Mouse (Mus musculus) cerebellum, adult 2 months (tissue): ENCODE results near the gene Itga4. TPM values are rescaled to one million over a fixed set of nuclear protein-coding genes. Genes with fewer than 3 reads are reported as not detected.
A peak's percentile ranks its signal among the peaks of the same experiment; 100 is the strongest.

ENCODE experiments used
- DNase-seq, 2 experiments: peaks; one replicate each; pipeline ENCODE4 v3.0.0; 2021
- H3K27ac ChIP-seq: fragments of 200-500 bp; 2 replicates; pipeline ENCODE4 v1.5.1; 2012; ENCODE audit warnings: low read length, control low read depth, inconsistent platforms; ENCODE audit not compliant: insufficient read depth
- H3K27me3 ChIP-seq: fragments of 200-500 bp; 2 replicates; pipeline ENCODE4 v1.6.1; 2012; ENCODE audit warnings: inconsistent platforms, mild to moderate bottlenecking, low read length, moderate library complexity; ENCODE audit not compliant: control insufficient read depth, insufficient read depth
- H3K4me1 ChIP-seq: fragments of 200-500 bp; 2 replicates; pipeline ENCODE4 v1.6.1; 2011; ENCODE audit warnings: low read length; ENCODE audit not compliant: control insufficient read depth, insufficient read depth
- H3K4me3 ChIP-seq: fragments of 200-500 bp; replicated peaks from 2 replicates; pipeline ENCODE3; 2011; ENCODE audit warnings: mild to moderate bottlenecking, low read depth, low read length, control low read depth; ENCODE audit not compliant: insufficient read depth
- CTCF ChIP-seq: fragments of 200-500 bp; IDR thresholded peaks from 2 replicates; pipeline ENCODE4 v1.5.1; 2011; ENCODE audit warnings: low read depth, mild to moderate bottlenecking, control low read depth, low read length, moderate library complexity, borderline replicate concordance; ENCODE audit not compliant: insufficient read depth
- POLR2A ChIP-seq: fragments of 200-500 bp; IDR thresholded peaks from 2 replicates; pipeline ENCODE4 v1.6.1; 2011; ENCODE audit warnings: low read length, control low read depth, borderline replicate concordance; ENCODE audit not compliant: insufficient read depth
- WGBS: fragments of 180-500 bp; shearing (Covaris S2); methylation state at CpG from one replicate; pipeline ENCODE4 v1.1.7; 2018; 5-methylcytosine and 5-hydroxymethylcytosine counted together
- polyA plus RNA-seq: library from polyadenylated mRNA; depleted of rRNA; stranded (reverse); fragments of >200 nt; gene quantifications from 2 replicates; pipeline ENCODE4 v1.2.3, GENCODE M21; 2012

Itga4 gene
- polyA plus RNA-seq, 1 experiment = 1.7 TPM

GRCm38 (mm10) chr2:79307549-79307948 lies 52.3 kb downstream of the Itga4 start:
- Histone ChIP-seq H3K4me3 (no peak overlapping the region), H3K4me1 (peaks cover 3% of the 10 kb centered on the region; the same call in 1 of the 2 replicates), H3K27me3 (no peaks in the 10 kb centered on the region), H3K27ac (no peak overlapping the region)
- WGBS = 34% methylated on average over 4 of the region's 4 CpGs
- DNase-seq = peak in 1 of 2 experiments; percentile 22
- TF ChIP-seq CTCF (no peak), POLR2A (no peak)

- Histone ChIP-seq H3K27ac (peak overlapping the region; percentile 65), H3K4me3 (peak overlapping the region; percentile 45), H3K27me3 (no peaks in the 10 kb centered on the region), H3K4me1 (peaks cover 3% of the 10 kb centered on the region; the same call in 1 of the 2 replicates)
- TF ChIP-seq CTCF (no peak), POLR2A (no peak)
- peak; percentile 73 to 89 for DNase-seq
- 18% methylated on average over 13 of the region's 13 CpGs for WGBS
These were observed 54.4 kb downstream of the Itga4 start for GRCm38 (mm10) chr2:79309454-79310118.

GRCm38 (mm10) chr2:79312499-79312898 lies 57.3 kb downstream of the Itga4 start:
- no peaks in the 10 kb centered on the region for H3K27me3 ChIP-seq
- DNase-seq = peak in 1 of 2 experiments; percentile 4
- H3K27ac ChIP-seq = no peak overlapping the region
- no peak overlapping the region for H3K4me3 ChIP-seq
- TF ChIP-seq CTCF = no peak
- TF ChIP-seq POLR2A = no peak
- peaks cover 3% of the 10 kb centered on the region; the same call in 1 of the 2 replicates for H3K4me1 ChIP-seq
- 63% methylated on average over 4 of the region's 4 CpGs for WGBS

DNA sequence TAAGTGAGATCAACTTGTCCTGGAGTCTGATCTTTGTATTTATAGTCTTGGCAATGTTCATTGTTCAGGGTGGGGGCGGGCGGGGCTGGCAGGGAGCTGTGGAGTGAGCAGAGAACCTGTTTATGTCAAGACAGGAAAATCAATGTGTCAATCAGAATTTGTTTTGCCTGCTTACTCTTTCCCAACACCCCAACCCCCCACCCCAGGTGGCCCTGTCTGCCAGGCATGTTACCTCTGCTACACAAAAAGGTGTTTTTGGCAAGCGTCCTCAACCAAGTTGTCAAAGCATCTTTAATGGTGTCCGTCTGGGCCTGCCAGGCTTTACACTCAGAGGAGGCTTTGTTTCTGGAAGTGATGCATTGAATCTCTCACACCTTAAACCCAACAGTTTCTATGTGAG lies 59.9 kb downstream of the Itga4 start:
- no peak for DNase-seq
- H3K27me3 ChIP-seq = no peaks in the 10 kb centered on the region
- H3K4me1 ChIP-seq = no peaks in the 10 kb centered on the region; the same call in 1 of the 2 replicates
- no peak overlapping the region for H3K4me3 ChIP-seq
- H3K27ac ChIP-seq = no peak overlapping the region
- WGBS = 80% methylated on average over 4 of the region's 4 CpGs
- TF ChIP-seq CTCF (no peak), POLR2A (no peak)

- TF ChIP-seq POLR2A (no peak), CTCF (no peak)
- no peak overlapping the region for H3K27ac ChIP-seq
- H3K4me1 ChIP-seq = no peaks in the 10 kb centered on the region
- DNase-seq = no peak
- no peak overlapping the region for H3K4me3 ChIP-seq
- WGBS = 65% methylated on average over 9 of the region's 9 CpGs
- H3K27me3 ChIP-seq = no peaks in the 10 kb centered on the region
These were observed 61.1 kb downstream of the Itga4 start for GRCm38 (mm10) chr2:79316182-79316880.

DNA sequence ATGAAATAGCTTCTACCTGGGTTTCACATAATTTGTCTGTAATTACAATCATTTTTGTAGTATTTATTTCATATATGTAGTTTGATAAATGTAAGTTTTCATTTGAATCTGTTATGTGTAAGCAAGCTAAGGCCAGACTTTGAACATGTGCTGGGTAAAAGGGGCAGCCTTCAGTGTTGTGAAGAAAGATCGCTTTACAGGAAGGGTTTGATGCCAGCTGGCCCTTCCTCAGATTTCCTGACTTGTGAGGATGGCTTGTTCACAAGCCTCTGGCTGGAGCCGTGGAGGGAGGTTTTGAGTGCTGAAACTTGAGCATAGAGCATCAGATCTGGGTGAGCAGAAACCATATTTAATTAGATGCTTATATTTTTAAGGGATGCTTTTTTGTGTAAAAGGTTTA lies 72.9 kb downstream of the Itga4 start:
- no peak for TF ChIP-seq CTCF
- no peak for TF ChIP-seq POLR2A
- no peaks in the 10 kb centered on the region for H3K4me1 ChIP-seq
- no peak overlapping the region for H3K27ac ChIP-seq
- no peak overlapping the region for H3K4me3 ChIP-seq
- H3K27me3 ChIP-seq = no peaks in the 10 kb centered on the region
- 11% methylated on average over 2 of the region's 2 CpGs for WGBS
- no peak for DNase-seq

DNA sequence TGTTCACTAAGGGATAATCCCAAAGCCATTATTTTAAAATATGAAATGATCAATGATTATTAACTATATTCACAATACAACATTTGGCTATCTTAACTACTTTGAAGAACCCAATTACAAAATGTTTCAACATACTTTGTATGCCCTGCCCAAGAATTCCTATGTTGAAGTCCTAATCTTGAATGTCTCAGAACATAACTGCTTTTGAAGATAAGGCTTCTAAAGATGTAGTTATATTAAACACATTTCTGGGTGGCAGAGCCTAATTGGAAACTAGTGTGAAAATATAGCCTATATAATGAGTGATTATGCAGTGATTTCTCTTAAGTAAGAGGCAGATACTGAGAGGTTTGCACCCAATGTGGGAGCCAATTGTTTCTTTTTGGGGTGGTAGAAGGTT lies 79.4 kb downstream of the Itga4 start:
- H3K4me1 ChIP-seq = no peaks in the 10 kb centered on the region
- DNase-seq = no peak

DNA sequence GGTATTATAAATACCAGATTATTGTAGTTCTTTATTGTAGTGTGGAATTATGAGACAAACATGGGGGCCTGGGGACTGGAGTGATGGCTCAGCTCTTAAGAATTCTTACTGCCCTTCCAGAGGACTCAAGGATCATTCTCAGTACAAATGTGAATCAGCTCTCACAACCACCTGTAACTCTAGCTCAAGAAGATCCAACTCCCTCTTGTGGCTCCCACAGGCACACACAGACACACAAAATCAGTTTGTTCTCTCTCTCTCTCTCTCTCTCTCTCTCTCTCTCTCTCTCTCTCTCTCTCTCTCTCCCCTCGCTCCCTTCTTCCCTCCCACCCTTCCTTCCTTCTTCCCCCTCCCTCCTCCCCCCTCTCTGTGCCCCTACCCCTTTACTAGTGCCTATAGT lies 80.9 kb downstream of the Itga4 start:
- no peak for DNase-seq
- Histone ChIP-seq H3K4me3 (no peak overlapping the region), H3K27me3 (no peaks in the 10 kb centered on the region), H3K4me1 (no peaks in the 10 kb centered on the region), H3K27ac (no peak overlapping the region)
- TF ChIP-seq POLR2A (no peak), CTCF (no peak)
- 43% methylated on average over 1 of the region's 1 CpGs for WGBS

More for the DNA sequence above, 79.4 kb downstream of the Itga4 start:
- no peaks in the 10 kb centered on the region for H3K27me3 ChIP-seq
- H3K4me3 ChIP-seq = no peak overlapping the region
- TF ChIP-seq CTCF (no peak), POLR2A (no peak)
- no peak overlapping the region for H3K27ac ChIP-seq
